Mouse (Mus musculus): ENCODE results near the gene Gm16434. TPM values are rescaled to one million over a fixed set of nuclear protein-coding genes. Genes with fewer than 3 reads are reported as not detected.
"Not testable (repeated sequence)": the region's sequence is repeated elsewhere in the genome, so short reads cannot be mapped to it uniquely, and the experiment has no call there.

The Gm16434 gene
- polyA plus RNA-seq (2015; fragmentation: Nextera tagmentation; extraction: Ambion mirVana): not detected in 2 replicates

DNA sequence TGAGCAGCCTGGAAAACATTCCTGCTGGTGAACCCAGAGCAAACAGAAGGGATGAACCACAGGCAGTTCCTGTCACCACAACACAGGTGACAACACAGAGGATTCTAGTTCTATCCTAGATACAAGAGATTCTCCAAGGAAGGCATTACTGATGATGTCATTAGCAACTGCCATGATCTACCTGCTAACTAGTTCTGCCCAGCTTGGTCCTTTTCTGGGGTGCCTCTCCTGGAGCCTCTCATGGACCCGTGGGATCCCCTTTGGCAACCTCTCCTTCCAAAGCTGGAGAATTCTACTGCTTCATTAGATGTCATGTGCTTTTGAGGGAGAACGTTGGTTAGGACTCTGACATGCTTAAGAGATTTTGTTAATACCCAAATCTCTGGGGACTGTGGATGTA lies at the start of gene Gm16434:
Gene Gm16434 (minus strand): TSS at position 101 of the 400 bp plus-strand sequence.
- not testable (repeated sequence) for H3K27me3 ChIP-seq; H3K9me3 ChIP-seq (replicated peaks); ATAC-seq; H3K9ac ChIP-seq; H3K4me3 ChIP-seq; H3K27ac ChIP-seq; H3K4me1 ChIP-seq; H3K4me2 ChIP-seq; H3K36me3 ChIP-seq (ENCODE audit: poor library complexity, severe bottlenecking)
- WGBS: no CpG with 5 or more reads among the region's 2 CpGs

DNA sequence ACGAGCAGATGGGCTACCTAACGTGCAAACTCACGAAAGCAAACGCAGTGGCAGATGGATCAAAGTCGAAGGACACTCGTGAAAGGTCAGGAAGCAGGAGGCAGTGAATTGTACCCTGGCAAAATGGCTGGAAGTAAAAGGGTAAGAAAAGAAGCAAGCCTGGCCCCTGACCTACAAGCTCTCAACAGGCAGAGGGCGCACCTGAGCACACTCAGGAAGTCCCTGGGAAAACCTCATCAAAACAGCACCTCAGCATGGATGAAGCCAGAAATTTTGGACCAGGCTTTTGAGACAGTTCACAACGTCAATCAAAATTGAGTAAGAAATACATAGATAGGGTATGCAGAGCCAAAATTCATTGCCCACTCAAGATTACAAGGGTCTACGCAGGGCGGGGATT lies 49.2 kb upstream of the Gm16434 start:
- not testable (repeated sequence) for H3K27ac ChIP-seq; H3K4me2 ChIP-seq; H3K4me3 ChIP-seq; H3K4me1 ChIP-seq; H3K36me3 ChIP-seq (ENCODE audit: poor library complexity, severe bottlenecking); H3K27me3 ChIP-seq; H3K9me3 ChIP-seq (replicated peaks); H3K9ac ChIP-seq; ATAC-seq
- 5% methylated on average over 8 of the region's 10 CpGs for WGBS

GRCm38 (mm10) chr14:7200070-7200469 lies 5.7 kb upstream of the Gm16434 start:
- not testable (repeated sequence) for H3K4me3 ChIP-seq; H3K27me3 ChIP-seq; H3K27ac ChIP-seq; H3K4me2 ChIP-seq; H3K9ac ChIP-seq; H3K4me1 ChIP-seq; ATAC-seq; H3K36me3 ChIP-seq (ENCODE audit: poor library complexity, severe bottlenecking); H3K9me3 ChIP-seq (replicated peaks)
- WGBS: 88% methylated on average over 2 of the region's 3 CpGs

DNA sequence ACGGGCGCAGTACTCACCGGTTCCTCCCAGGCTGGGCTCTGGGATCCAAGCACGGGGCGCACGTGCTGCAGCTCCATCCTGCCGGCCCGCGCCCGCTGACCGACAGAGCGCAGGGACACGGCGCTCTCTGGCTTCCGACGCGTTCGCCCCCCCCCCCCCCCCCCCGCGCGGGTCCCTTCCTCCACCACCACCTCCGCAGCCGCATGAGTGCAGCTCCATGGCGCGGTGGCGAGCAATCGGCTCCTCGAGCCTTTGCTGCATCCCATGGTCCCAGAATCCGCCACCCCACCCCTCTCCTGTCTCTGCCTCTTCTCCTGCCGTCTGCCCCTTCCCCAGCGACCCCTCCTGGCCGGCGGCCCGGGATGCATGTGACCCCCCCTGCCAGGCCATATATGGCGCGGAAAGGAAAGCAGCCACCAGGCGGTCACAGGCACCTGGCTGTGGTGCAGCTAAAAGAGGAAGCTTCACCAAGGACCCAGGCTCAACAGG lies 19.8 kb downstream of the Gm16434 start, which contains the start of gene Gm3512:
Gene Gm3512 (minus strand): TSS at position 51 of the 489 bp plus-strand sequence.
- WGBS: no CpG with 5 or more reads among the region's 37 CpGs
- H3K4me1 ChIP-seq; H3K27me3 ChIP-seq; H3K4me2 ChIP-seq; H3K9ac ChIP-seq; H3K9me3 ChIP-seq (replicated peaks); H3K4me3 ChIP-seq; H3K36me3 ChIP-seq (ENCODE audit: poor library complexity, severe bottlenecking); H3K27ac ChIP-seq: not testable (repeated sequence)
- 0 out of 2 replicates have a peak, but pooled peaks have one; percentile 59 for ATAC-seq

Other genes with a start within 250 kb of the Gm16434 start
- not detected in 2 replicates for gene Gm6356, start 220.7 kb downstream of the Gm16434 start, polyA plus RNA-seq (2015; fragmentation: Nextera tagmentation; extraction: Ambion mirVana)
- 2.0 and 2.4 TPM in 2 replicates for gene Gm10406, start 167.1 kb downstream of the Gm16434 start, polyA plus RNA-seq (2015; fragmentation: Nextera tagmentation; extraction: Ambion mirVana)
- gene Gm3685, start 149.6 kb downstream of the Gm16434 start, polyA plus RNA-seq (2015; fragmentation: Nextera tagmentation; extraction: Ambion mirVana): not detected in 2 replicates
- 4.0 and 4.5 TPM in 2 replicates for gene Gm3696, start 93.9 kb downstream of the Gm16434 start, polyA plus RNA-seq (2015; fragmentation: Nextera tagmentation; extraction: Ambion mirVana)
- gene Gm6676, start 69.1 kb downstream of the Gm16434 start, polyA plus RNA-seq (2015; fragmentation: Nextera tagmentation; extraction: Ambion mirVana): not detected in 2 replicates
- 4.9 and 5.5 TPM in 2 replicates for gene Gm3512, start 20.0 kb downstream of the Gm16434 start, polyA plus RNA-seq (2015; fragmentation: Nextera tagmentation; extraction: Ambion mirVana)
- not detected in 2 replicates for gene Gm3727, start 70.2 kb upstream of the Gm16434 start, polyA plus RNA-seq (2015; fragmentation: Nextera tagmentation; extraction: Ambion mirVana)
- 3.8 and 3.9 TPM in 2 replicates for gene Gm3739, start 120.5 kb upstream of the Gm16434 start, polyA plus RNA-seq (2015; fragmentation: Nextera tagmentation; extraction: Ambion mirVana)
- not detected in 2 replicates for gene Gm5797, start 137.9 kb upstream of the Gm16434 start, polyA plus RNA-seq (2015; fragmentation: Nextera tagmentation; extraction: Ambion mirVana)
- not detected in 2 replicates for gene Gm8374, start 170.6 kb upstream of the Gm16434 start, polyA plus RNA-seq (2015; fragmentation: Nextera tagmentation; extraction: Ambion mirVana)

Data from forebrain, embryonic 13.5 days (tissue).